Mouse (Mus musculus) CD4-positive, CD25-positive, alpha-beta regulatory T cell, adult 2 months (primary cell): Measurements from ENCODE around the gene AI413582.

Source experiments
- DNase-seq: peaks from one replicate; pipeline ENCODE4 v3.0.0-alpha.2; 2012; ENCODE audit warnings: low read depth, low spot score

The AI413582 gene

GRCm38 (mm10) chr17:27565163-27565941 is at the start of gene AI413582:
Gene AI413582, minus strand, starts transcription at chr17:27565756.
- DNase-seq, result peak; percentile 96

GRCm38 (mm10) chr17:27613016-27613415 is 47.5 kb upstream of the AI413582 start:
- DNase-seq, result no peak

GRCm38 (mm10) chr17:27611994-27612393 is 46.4 kb upstream of the AI413582 start:
- DNase-seq, result no peak

- DNase-seq, result no peak
These were observed 45.9 kb upstream of the AI413582 start for GRCm38 (mm10) chr17:27611519-27611884.

- no peak for DNase-seq
These were observed 45.3 kb upstream of the AI413582 start for GRCm38 (mm10) chr17:27610679-27611518.

GRCm38 (mm10) chr17:27609576-27609975 is 44.0 kb upstream of the AI413582 start:
- DNase-seq, result no peak

GRCm38 (mm10) chr17:27603522-27604234 is 38.1 kb upstream of the AI413582 start:
- DNase-seq, result no peak

- DNase-seq, result no peak
These were observed 37.5 kb upstream of the AI413582 start for GRCm38 (mm10) chr17:27603036-27603435.

- DNase-seq, result no peak
These were observed 35.3 kb upstream of the AI413582 start for GRCm38 (mm10) chr17:27600869-27601268.

GRCm38 (mm10) chr17:27600286-27600685 is 34.7 kb upstream of the AI413582 start:
- DNase-seq, result no peak

GRCm38 (mm10) chr17:27596376-27597190 is 31.0 kb upstream of the AI413582 start:
- DNase-seq, result no peak

- no peak for DNase-seq
These were observed 30.3 kb upstream of the AI413582 start for GRCm38 (mm10) chr17:27595659-27596375.

GRCm38 (mm10) chr17:27592565-27592910 is 27.0 kb upstream of the AI413582 start:
- no peak for DNase-seq

- DNase-seq, result peak; percentile 67
These were observed 26.4 kb upstream of the AI413582 start for GRCm38 (mm10) chr17:27591826-27592564.

GRCm38 (mm10) chr17:27588231-27588630 is 22.7 kb upstream of the AI413582 start:
- DNase-seq, result no peak

GRCm38 (mm10) chr17:27587252-27587651 is 21.7 kb upstream of the AI413582 start:
- no peak for DNase-seq

- DNase-seq, result no peak
These were observed 21.1 kb upstream of the AI413582 start for GRCm38 (mm10) chr17:27586661-27587060.

GRCm38 (mm10) chr17:27583185-27583894 is 17.8 kb upstream of the AI413582 start:
- DNase-seq, result no peak

GRCm38 (mm10) chr17:27580392-27581068 is 15.0 kb upstream of the AI413582 start:
- DNase-seq, result no peak
